8 mouse cellular contexts compared by ENCODE assay signal in the genomic region with DNA sequence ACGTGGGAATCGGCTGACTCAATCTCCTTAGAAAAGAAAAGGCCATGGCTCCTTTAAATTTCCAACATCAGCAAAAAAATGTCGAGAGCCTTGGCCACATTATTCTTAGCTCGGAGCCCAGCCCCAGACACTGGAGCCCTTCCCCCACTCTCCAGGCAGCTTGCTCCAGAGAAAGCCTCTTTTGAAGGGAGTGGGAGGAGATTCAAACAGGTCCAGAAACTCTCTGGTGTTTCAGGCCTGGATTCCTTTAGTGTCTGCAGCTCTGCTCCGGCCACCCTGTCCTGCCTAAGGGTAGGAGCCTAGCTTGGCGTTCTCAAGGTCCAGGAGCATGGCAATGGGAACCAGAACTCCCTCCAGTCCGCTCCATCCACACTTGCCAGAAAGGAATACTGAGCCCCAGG. TPM values are rescaled to one million over a fixed set of nuclear protein-coding genes. Genes with fewer than 3 reads are reported as not detected.
DNase-seq lines count a peak whose midpoint lies in the region; ATAC-seq and TF ChIP-seq lines count a peak whose summit lies in the region.

No protein-coding gene starts in this region.

- 5% methylated on average over 7 of the region's 7 CpGs for WGBS in embryonic facial prominence, embryonic 15.5 days
- WGBS in kidney, adult 2 months, result 16% methylated on average over 7 of the region's 7 CpGs
- WGBS in limb, embryonic 11.5 days, result 6% methylated on average over 7 of the region's 7 CpGs
- 6% methylated on average over 7 of the region's 7 CpGs for WGBS in midbrain, embryonic 15.5 days

- no peaks in the 10 kb centered on the region for H3K36me3 ChIP-seq in embryonic facial prominence, embryonic 15.5 days
- no peaks in the 10 kb centered on the region for H3K36me3 ChIP-seq in kidney, adult 2 months (ENCODE audit: control insufficient read depth, insufficient read depth, low read length)
- no peaks in the 10 kb centered on the region for H3K36me3 ChIP-seq in limb, embryonic 11.5 days (ENCODE audit: control insufficient read depth, insufficient read depth, low read length)
- no peaks in the 10 kb centered on the region for H3K36me3 ChIP-seq in midbrain, embryonic 15.5 days (replicated peaks)
- H3K36me3 ChIP-seq in testis, adult 2 months (ENCODE audit: control insufficient read depth, insufficient read depth, low read length), result no peaks in the 10 kb centered on the region

- no peak overlapping the region; the same call in 1 of the 2 replicates for H3K9ac ChIP-seq in embryonic facial prominence, embryonic 15.5 days
- H3K9ac ChIP-seq in limb, embryonic 11.5 days (ENCODE audit: low read length), result peak overlapping the region; percentile 61
- peak overlapping the region; percentile 16 for H3K9ac ChIP-seq in midbrain, embryonic 15.5 days

- DNase-seq in adrenal gland, adult 2 months, result peak; percentile 90
- peak; percentile 86 for DNase-seq in heart, adult 8-10 months (ENCODE audit: low spot score)
- DNase-seq in kidney, adult 2 months, result peak; percentile 88
- peak; percentile 86 for DNase-seq in limb, embryonic 11.5 days (ENCODE audit: low spot score)

- H3K27me3 ChIP-seq in embryonic facial prominence, embryonic 15.5 days, result no peaks in the 10 kb centered on the region
- H3K27me3 ChIP-seq in kidney, adult 2 months (replicated peaks; ENCODE audit: control insufficient read depth, insufficient read depth, low read length), result no peaks in the 10 kb centered on the region
- H3K27me3 ChIP-seq in limb, embryonic 11.5 days (ENCODE audit: control insufficient read depth, insufficient read depth, low read length), result no peaks in the 10 kb centered on the region
- no peaks in the 10 kb centered on the region for H3K27me3 ChIP-seq in midbrain, embryonic 15.5 days (replicated peaks)
- no peaks in the 10 kb centered on the region; the same call in 1 of the 2 replicates for H3K27me3 ChIP-seq in testis, adult 2 months (ENCODE audit: control insufficient read depth, insufficient read depth, low read length)

- no peak for TF ChIP-seq CTCF in kidney, adult 2 months (conservative IDR thresholded peaks at IDR 0.05; ENCODE audit: insufficient read depth, insufficient read length, low read depth, low read length)
- TF ChIP-seq CTCF in testis, adult 2 months (IDR thresholded peaks at IDR 0.05; ENCODE audit: control insufficient read depth, insufficient read depth, insufficient replicate concordance, low read depth, low read length), result no peak

- TF ChIP-seq POLR2A in kidney, adult 2 months (IDR thresholded peaks at IDR 0.05; ENCODE audit: low read depth, low read length), result no peak
- no peak; the same call in 1 of the 2 replicates for TF ChIP-seq POLR2A in testis, adult 2 months (IDR thresholded peaks at IDR 0.05; ENCODE audit: control insufficient read depth, low read depth, low read length)

- peak overlapping the region; percentile 97 for H3K27ac ChIP-seq in embryonic facial prominence, embryonic 15.5 days (replicated peaks)
- H3K27ac ChIP-seq in kidney, adult 2 months (ENCODE audit: insufficient read depth, low read depth, low read length), result peak overlapping the region; percentile 70
- peak overlapping the region; percentile 98 for H3K27ac ChIP-seq in limb, embryonic 11.5 days (replicated peaks; ENCODE audit: low read depth, low read length)
- H3K27ac ChIP-seq in midbrain, embryonic 15.5 days, result peak overlapping the region; percentile 75
- peak overlapping the region; percentile 14 for H3K27ac ChIP-seq in testis, adult 2 months (ENCODE audit: control insufficient read depth, insufficient read depth, low read depth, low read length)

- H3K4me2 ChIP-seq in embryonic facial prominence, embryonic 15.5 days (replicated peaks), result peak overlapping the region; percentile 44
- peak overlapping the region; percentile 48 for H3K4me2 ChIP-seq in limb, embryonic 11.5 days (ENCODE audit: low read depth, severe bottlenecking)
- H3K4me2 ChIP-seq in midbrain, embryonic 15.5 days, result peak overlapping the region; percentile 28

- ATAC-seq in embryonic facial prominence, embryonic 15.5 days (ENCODE audit: insufficient number of reproducible peaks, low FRiP score, low TSS enrichment, low read depth), result no peak
- no peak for ATAC-seq in limb, embryonic 11.5 days (ENCODE audit: insufficient number of reproducible peaks, low FRiP score, low TSS enrichment, low read depth)
- no peak; the same call in 1 of the 2 replicates for ATAC-seq in midbrain, embryonic 15.5 days (replicated peaks)
- ATAC-seq in megakaryocyte progenitor cell, adult 5-6 weeks (replicated peaks; ENCODE audit: poor library complexity), result no peak

- H3K4me3 ChIP-seq in embryonic facial prominence, embryonic 15.5 days (replicated peaks), result peak overlapping the region; percentile 20
- H3K4me3 ChIP-seq in kidney, adult 2 months (ENCODE audit: insufficient read depth, low read depth, low read length), result no peak overlapping the region
- H3K4me3 ChIP-seq in limb, embryonic 11.5 days (ENCODE audit: low read depth, low read length), result no peak overlapping the region
- H3K4me3 ChIP-seq in midbrain, embryonic 15.5 days, result no peak overlapping the region
- no peak overlapping the region for H3K4me3 ChIP-seq in testis, adult 2 months (ENCODE audit: control insufficient read depth, low read depth, low read length)

- peaks cover 65% of the 10 kb centered on the region for H3K4me1 ChIP-seq in embryonic facial prominence, embryonic 15.5 days
- H3K4me1 ChIP-seq in kidney, adult 2 months (ENCODE audit: control insufficient read depth, insufficient read depth, low read length), result peaks cover 31% of the 10 kb centered on the region
- peaks cover 37% of the 10 kb centered on the region for H3K4me1 ChIP-seq in limb, embryonic 11.5 days (ENCODE audit: control insufficient read depth, insufficient read depth, low read length)
- H3K4me1 ChIP-seq in midbrain, embryonic 15.5 days, result peaks cover 69% of the 10 kb centered on the region
- peaks cover 17% of the 10 kb centered on the region for H3K4me1 ChIP-seq in testis, adult 2 months (ENCODE audit: control insufficient read depth, insufficient read depth, low read length)

- H3K9me3 ChIP-seq in embryonic facial prominence, embryonic 15.5 days (replicated peaks), result no peaks in the 10 kb centered on the region
- no peaks in the 10 kb centered on the region for H3K9me3 ChIP-seq in limb, embryonic 11.5 days (ENCODE audit: control insufficient read depth, low read length)
- H3K9me3 ChIP-seq in midbrain, embryonic 15.5 days, result no peaks in the 10 kb centered on the region

RNA-seq across cellular contexts. Expression of a gene that starts 2.7 kb away (rescaled TPM):
- 100 to 1,000 TPM; 276 to 356 TPM for total RNA-seq in adrenal gland, adult 2 months (2021)
- 358 and 377 TPM in 2 replicates for polyA plus RNA-seq in adrenal gland, adult 2 months (2012; rRNA removed)
- 2,130 and 2,205 TPM in 2 replicates for polyA plus RNA-seq in embryonic facial prominence, embryonic 15.5 days (2015; fragmentation: Nextera tagmentation; extraction: Ambion mirVana)
- 100 to 1,000 TPM; 129 to 268 (median 205) TPM for total RNA-seq in heart, adult 8-10 months (2022)
- 127 and 150 TPM in 2 replicates for polyA plus RNA-seq in kidney, adult 2 months (2012; rRNA removed)
- polyA plus RNA-seq in limb, embryonic 11.5 days (2014; fragmentation: Nextera tagmentation; extraction: Ambion mirVana), result 413 and 429 TPM in 2 replicates
- 235 and 259 TPM in 2 replicates for polyA plus RNA-seq in midbrain, embryonic 15.5 days (2015; fragmentation: Nextera tagmentation; extraction: Ambion mirVana)
- 17.8 and 18.8 TPM in 2 replicates for polyA plus RNA-seq in testis, adult 2 months (2012; rRNA removed)
- total RNA-seq in megakaryocyte progenitor cell, adult 5-6 weeks (2015), result 0.05 TPM in 1 of 2 replicates, not detected in the other
- total RNA-seq in megakaryocyte progenitor cell, adult 5-6 weeks (2017), result not detected in 2 replicates

RNA-seq across cellular contexts. Expression of a gene that starts 25.5 kb away (rescaled TPM):
- total RNA-seq in adrenal gland, adult 2 months (2021), result 10 to 100 TPM in 1 of 2 experiments, 1 to 10 TPM in 1; 7.2 to 12.9 TPM
- 26.6 TPM in 2 replicates for polyA plus RNA-seq in adrenal gland, adult 2 months (2012; rRNA removed)
- polyA plus RNA-seq in embryonic facial prominence, embryonic 15.5 days (2015; fragmentation: Nextera tagmentation; extraction: Ambion mirVana), result 15.1 and 17.5 TPM in 2 replicates
- total RNA-seq in heart, adult 8-10 months (2022), result 10 to 100 TPM; 19.7 to 30.7 (median 24.3) TPM
- polyA plus RNA-seq in kidney, adult 2 months (2012; rRNA removed), result 10.4 and 11.5 TPM in 2 replicates
- polyA plus RNA-seq in limb, embryonic 11.5 days (2014; fragmentation: Nextera tagmentation; extraction: Ambion mirVana), result 7.9 and 8.5 TPM in 2 replicates
- polyA plus RNA-seq in midbrain, embryonic 15.5 days (2015; fragmentation: Nextera tagmentation; extraction: Ambion mirVana), result 51.8 and 53.3 TPM in 2 replicates
- 9.9 and 11.1 TPM in 2 replicates for polyA plus RNA-seq in testis, adult 2 months (2012; rRNA removed)
- 0.10 TPM in 1 of 2 replicates, not detected in the other for total RNA-seq in megakaryocyte progenitor cell, adult 5-6 weeks (2015)
- total RNA-seq in megakaryocyte progenitor cell, adult 5-6 weeks (2017), result 0.08 TPM in 1 of 2 replicates, not detected in the other

Comparison
In these comparisons a context has a peak if more than half of its experiments do, and no peak if none do; other contexts are left out.
1. H3K27ac ChIP-seq: peak in every context shown above with its lines; median percentile 98 in limb, embryonic 11.5 days; 97 in embryonic facial prominence, embryonic 15.5 days; 75 in midbrain, embryonic 15.5 days; 70 in kidney, adult 2 months; 14 in testis, adult 2 months.